Mouse (Mus musculus): Measurements from ENCODE around the gene Ces1f. TPM values are rescaled to one million over a fixed set of nuclear protein-coding genes. Genes with fewer than 3 reads are reported as not detected.
"Not testable (repeated sequence)": the region's sequence is repeated elsewhere in the genome, so short reads cannot be mapped to it uniquely, and the experiment has no call there.

The Ces1f gene
- polyA plus RNA-seq, 1 experiment from 2014 or later, result 5.6 TPM

DNA sequence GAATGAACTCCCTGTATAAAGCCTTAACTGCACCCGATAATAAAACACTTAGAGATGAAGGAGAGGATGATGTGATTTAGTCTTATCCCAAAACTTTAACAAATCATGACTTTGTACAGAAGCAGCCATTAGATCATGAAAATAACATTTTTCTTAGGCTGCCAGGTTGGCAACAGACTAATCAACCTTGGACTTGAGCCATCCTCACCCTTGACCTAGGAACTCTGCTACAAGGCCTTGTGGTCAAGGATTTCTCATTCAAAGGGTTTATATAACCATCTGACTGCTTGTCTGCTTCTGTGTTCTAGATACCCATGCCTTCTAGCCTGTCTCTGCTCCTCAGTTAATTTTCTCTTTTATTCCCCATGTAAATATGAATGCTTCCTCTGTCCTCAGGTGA, 44.8 kb downstream of the Ces1f start:
- Histone ChIP-seq H3K4me2 (no peak overlapping the region), H3K9me3 (ENCODE audit: low read depth, low read length) (no peaks in the 10 kb centered on the region), H3K4me1 (ENCODE audit: insufficient read depth) (no peaks in the 10 kb centered on the region), H3K36me3 (ENCODE audit: insufficient read depth) (no peaks in the 10 kb centered on the region), H3K9ac (no peak overlapping the region), H3K4me3 (ENCODE audit: low read depth, low read length) (no peak overlapping the region), H3K27me3 (ENCODE audit: insufficient read depth, low read length) (no peaks in the 10 kb centered on the region), H3K27ac (ENCODE audit: low read depth) (no peak overlapping the region)
- ATAC-seq (ENCODE audit: insufficient read depth), result no peak
- WGBS, result 91% methylated on average over 1 of the region's 1 CpGs
- no peak for TF ChIP-seq CTCF (IDR thresholded peaks at IDR 0.05; ENCODE audit: low read depth)
- DNase-seq, result no peak

DNA sequence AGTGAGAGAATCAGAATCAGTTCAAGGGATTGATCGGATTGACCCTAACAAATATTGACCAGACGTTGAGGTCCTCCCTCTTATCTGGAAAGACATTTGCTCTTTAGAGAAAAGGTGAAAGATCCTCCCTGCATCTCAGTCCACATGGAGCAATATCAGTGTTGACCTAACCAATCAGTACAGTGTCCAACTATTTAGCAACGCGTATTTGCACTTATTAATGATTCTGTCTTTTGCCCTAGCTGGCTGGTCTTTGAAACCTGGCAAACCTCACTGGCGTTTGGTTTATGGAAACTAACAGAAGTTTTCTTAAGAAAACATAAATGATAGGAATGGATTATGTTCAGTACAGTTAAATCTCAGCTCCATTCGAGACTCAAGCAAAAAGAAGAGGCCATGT, 45.5 kb downstream of the Ces1f start:
- Histone ChIP-seq H3K36me3 (ENCODE audit: insufficient read depth) (no peaks in the 10 kb centered on the region), H3K4me2 (no peak overlapping the region), H3K27me3 (ENCODE audit: insufficient read depth, low read length) (no peaks in the 10 kb centered on the region), H3K4me1 (ENCODE audit: insufficient read depth) (no peaks in the 10 kb centered on the region), H3K9me3 (ENCODE audit: low read depth, low read length) (no peaks in the 10 kb centered on the region), H3K27ac (ENCODE audit: low read depth) (no peak overlapping the region), H3K9ac (no peak overlapping the region), H3K4me3 (ENCODE audit: low read depth, low read length) (no peak overlapping the region)
- 68% methylated on average over 6 of the region's 6 CpGs for WGBS
- TF ChIP-seq CTCF (IDR thresholded peaks at IDR 0.05; ENCODE audit: low read depth), result no peak
- no peak for ATAC-seq (ENCODE audit: insufficient read depth)
- DNase-seq, result no peak

DNA sequence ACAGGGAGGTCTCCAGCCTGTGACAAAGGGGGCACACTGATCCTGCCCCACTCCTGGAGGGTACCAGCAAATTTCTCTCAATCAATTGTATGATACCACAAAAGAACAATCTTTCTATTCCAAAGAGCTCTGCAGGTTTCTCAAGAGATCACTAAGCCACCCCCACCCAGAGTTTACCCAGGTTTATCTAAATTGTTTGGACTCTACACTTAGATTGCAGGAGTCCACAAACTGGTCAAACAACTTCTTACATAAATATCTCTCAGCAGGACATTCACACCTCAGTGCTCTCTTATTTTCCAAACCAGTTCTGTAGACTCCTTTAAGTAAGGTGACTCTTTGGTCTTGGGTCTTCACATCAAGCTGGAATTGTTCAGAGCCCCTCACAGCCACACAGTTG, 50.1 kb downstream of the Ces1f start, which contains the start of gene Ces1e:
TSS of gene Ces1e (minus strand) at position 174 of the 400 bp plus-strand sequence.
- DNase-seq, result no peak
- H3K4me2 ChIP-seq, result no peak within 1 kb of the TSS
- H3K4me1 ChIP-seq (ENCODE audit: insufficient read depth), result no peaks in the 10 kb centered on the region
- no peak within 1 kb of the TSS for H3K4me3 ChIP-seq (ENCODE audit: low read depth, low read length)
- no peak within 1 kb of the TSS for H3K27ac ChIP-seq (ENCODE audit: low read depth)
- no peak for ATAC-seq (ENCODE audit: insufficient read depth)
- TF ChIP-seq CTCF (IDR thresholded peaks at IDR 0.05; ENCODE audit: low read depth), result no peak
- no peaks in the 10 kb centered on the region for H3K27me3 ChIP-seq (ENCODE audit: insufficient read depth, low read length)
- no peaks in the 10 kb centered on the region for H3K36me3 ChIP-seq (ENCODE audit: insufficient read depth)
- H3K9me3 ChIP-seq (ENCODE audit: low read depth, low read length), result no peaks in the 10 kb centered on the region
- no peak within 1 kb of the TSS for H3K9ac ChIP-seq

DNA sequence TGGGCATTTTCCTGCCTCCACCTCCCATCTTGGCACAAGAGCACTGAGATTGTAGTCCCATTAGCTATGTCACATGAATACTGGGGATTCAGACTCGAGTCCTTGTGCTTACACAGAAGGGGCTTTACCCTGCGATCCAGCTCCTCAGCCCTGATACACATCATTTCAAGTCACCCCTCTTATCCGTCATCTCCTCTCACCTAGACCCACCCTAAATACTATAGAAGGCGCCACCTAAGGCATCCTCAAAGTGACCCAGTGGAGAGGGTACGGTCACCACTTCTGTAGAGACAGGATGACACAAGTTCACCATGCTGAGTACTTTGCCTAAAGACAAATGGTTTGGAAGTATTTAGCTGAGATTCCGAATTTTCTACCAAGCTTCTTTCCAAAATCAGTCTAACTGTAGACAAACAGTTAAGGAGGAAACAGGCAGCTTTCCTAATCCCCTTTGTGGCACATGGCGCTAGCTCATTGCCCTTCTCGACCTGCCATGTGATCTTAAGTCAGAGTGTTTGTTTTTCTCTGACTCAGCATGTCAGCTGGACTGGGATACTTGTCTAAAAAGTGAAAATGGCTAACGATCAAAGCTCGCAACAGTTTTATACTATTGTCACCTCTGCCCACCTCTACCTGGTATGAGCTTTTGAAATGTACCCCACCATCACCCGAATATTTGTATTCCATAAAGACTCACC, 50.7 kb downstream of the Ces1f start:
- TF ChIP-seq CTCF (IDR thresholded peaks at IDR 0.05; ENCODE audit: low read depth), result no peak
- no peaks in the 10 kb centered on the region for H3K9me3 ChIP-seq (ENCODE audit: low read depth, low read length)
- H3K27me3 ChIP-seq (ENCODE audit: insufficient read depth, low read length), result no peaks in the 10 kb centered on the region
- H3K4me2 ChIP-seq, result no peak overlapping the region
- no peaks in the 10 kb centered on the region for H3K4me1 ChIP-seq (ENCODE audit: insufficient read depth)
- 34% methylated on average over 11 of the region's 11 CpGs for WGBS
- H3K9ac ChIP-seq, result no peak overlapping the region
- H3K4me3 ChIP-seq (ENCODE audit: low read depth, low read length), result no peak overlapping the region
- ATAC-seq (ENCODE audit: insufficient read depth) (no peak), DNase-seq (peak; percentile 31)
- H3K36me3 ChIP-seq (ENCODE audit: insufficient read depth), result no peaks in the 10 kb centered on the region
- H3K27ac ChIP-seq (ENCODE audit: low read depth), result no peak overlapping the region

DNA sequence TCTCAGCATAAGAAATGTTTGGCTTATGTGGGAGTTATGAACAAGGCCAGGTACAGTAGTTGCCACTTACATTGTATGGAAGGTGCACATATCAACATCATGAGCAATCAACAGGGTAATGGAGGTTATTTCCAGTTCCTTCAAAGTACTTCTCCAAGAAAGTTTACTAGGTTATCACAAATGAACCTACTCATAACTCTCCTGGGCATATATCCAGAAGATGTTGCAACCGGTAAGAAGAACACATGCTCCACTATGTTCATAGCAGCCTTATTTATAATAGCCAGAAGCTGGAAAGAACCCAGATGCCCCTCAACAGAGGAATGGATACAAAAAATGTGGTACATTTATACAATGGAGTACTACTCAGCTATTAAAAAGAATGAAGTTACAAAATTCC, 53.1 kb downstream of the Ces1f start:
- H3K4me2 ChIP-seq; ATAC-seq (ENCODE audit: insufficient read depth); H3K36me3 ChIP-seq (ENCODE audit: insufficient read depth); H3K27me3 ChIP-seq (ENCODE audit: insufficient read depth, low read length); H3K4me3 ChIP-seq (ENCODE audit: low read depth, low read length); H3K9me3 ChIP-seq (ENCODE audit: low read depth, low read length); H3K9ac ChIP-seq; H3K27ac ChIP-seq (ENCODE audit: low read depth); H3K4me1 ChIP-seq (ENCODE audit: insufficient read depth); DNase-seq: not testable (repeated sequence)
- WGBS, result 92% methylated on average over 1 of the region's 1 CpGs

DNA sequence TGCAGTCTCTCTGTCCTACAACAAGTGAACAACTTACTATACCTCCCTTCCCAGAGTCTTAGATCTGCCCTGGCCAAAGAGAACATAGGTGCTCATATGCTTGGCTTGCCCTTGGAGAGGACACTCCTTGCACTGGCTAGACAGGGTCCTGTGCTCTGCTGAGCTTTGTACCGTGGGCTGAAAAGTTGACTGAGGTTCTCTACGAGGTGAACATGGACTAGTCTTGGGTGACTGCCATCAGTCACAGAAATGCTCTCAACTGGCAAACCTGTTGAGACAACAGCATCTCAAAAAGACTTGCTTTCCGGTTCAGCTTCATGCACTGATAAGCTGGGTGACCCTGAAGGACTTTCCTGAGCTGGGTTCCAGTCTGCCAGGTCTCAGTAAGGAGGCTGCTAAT, 57.7 kb downstream of the Ces1f start:
- 66% methylated on average over 3 of the region's 3 CpGs for WGBS
- H3K9me3 ChIP-seq (ENCODE audit: low read depth, low read length), result no peaks in the 10 kb centered on the region
- no peak overlapping the region for H3K27ac ChIP-seq (ENCODE audit: low read depth)
- no peak for ATAC-seq (ENCODE audit: insufficient read depth)
- H3K4me3 ChIP-seq (ENCODE audit: low read depth, low read length), result no peak overlapping the region
- H3K9ac ChIP-seq, result no peak overlapping the region
- no peaks in the 10 kb centered on the region for H3K27me3 ChIP-seq (ENCODE audit: insufficient read depth, low read length)
- no peak for DNase-seq
- no peaks in the 10 kb centered on the region for H3K36me3 ChIP-seq (ENCODE audit: insufficient read depth)
- no peaks in the 10 kb centered on the region for H3K4me1 ChIP-seq (ENCODE audit: insufficient read depth)
- TF ChIP-seq CTCF (IDR thresholded peaks at IDR 0.05; ENCODE audit: low read depth), result no peak
- no peak overlapping the region for H3K4me2 ChIP-seq

DNA sequence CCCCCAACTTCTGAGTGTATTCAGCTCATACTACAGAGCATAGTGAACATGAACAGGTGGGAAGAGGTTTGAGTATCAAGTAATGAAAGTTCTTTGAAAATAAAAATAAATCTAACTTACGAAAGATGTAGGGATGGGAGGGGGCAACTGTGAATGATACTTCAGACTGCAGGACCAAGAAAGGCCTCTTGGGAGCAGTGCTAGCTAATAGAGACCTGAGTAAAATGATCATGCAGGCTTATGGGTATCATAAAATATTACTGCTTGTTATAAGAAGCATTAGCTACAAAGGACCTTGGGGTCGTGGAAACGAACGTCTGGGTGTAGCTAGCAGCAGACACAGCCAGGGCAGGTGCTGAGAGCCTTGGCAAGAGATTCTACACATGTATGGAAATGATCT, 61.7 kb downstream of the Ces1f start:
- WGBS, result 55% methylated on average over 4 of the region's 4 CpGs
- peak; percentile 31; the same call in 1 of the 2 replicates for TF ChIP-seq CTCF (IDR thresholded peaks at IDR 0.05; ENCODE audit: low read depth)
- Histone ChIP-seq H3K27me3 (ENCODE audit: insufficient read depth, low read length) (no peaks in the 10 kb centered on the region), H3K4me1 (ENCODE audit: insufficient read depth) (no peaks in the 10 kb centered on the region), H3K9ac (no peak overlapping the region), H3K4me3 (ENCODE audit: low read depth, low read length) (no peak overlapping the region), H3K9me3 (ENCODE audit: low read depth, low read length) (no peaks in the 10 kb centered on the region), H3K27ac (ENCODE audit: low read depth) (no peak overlapping the region), H3K4me2 (no peak overlapping the region), H3K36me3 (ENCODE audit: insufficient read depth) (no peaks in the 10 kb centered on the region)
- DNase-seq (no peak), ATAC-seq (ENCODE audit: insufficient read depth) (no peak)
